Mouse (Mus musculus) right cerebral cortex, postnatal 4 days (tissue): ENCODE results near the gene Micall2.
"Not testable (repeated sequence)": the region's sequence is repeated elsewhere in the genome, so short reads cannot be mapped to it uniquely, and the experiment has no call there.

Experiments used
- DNase-seq: peaks from one replicate; pipeline ENCODE4 v3.0.0-alpha.2; 2022

Gene Micall2

GRCm38 (mm10) chr5:139727261-139727660, 8.9 kb downstream of the Micall2 start:
- DNase-seq, result no peak

DNA sequence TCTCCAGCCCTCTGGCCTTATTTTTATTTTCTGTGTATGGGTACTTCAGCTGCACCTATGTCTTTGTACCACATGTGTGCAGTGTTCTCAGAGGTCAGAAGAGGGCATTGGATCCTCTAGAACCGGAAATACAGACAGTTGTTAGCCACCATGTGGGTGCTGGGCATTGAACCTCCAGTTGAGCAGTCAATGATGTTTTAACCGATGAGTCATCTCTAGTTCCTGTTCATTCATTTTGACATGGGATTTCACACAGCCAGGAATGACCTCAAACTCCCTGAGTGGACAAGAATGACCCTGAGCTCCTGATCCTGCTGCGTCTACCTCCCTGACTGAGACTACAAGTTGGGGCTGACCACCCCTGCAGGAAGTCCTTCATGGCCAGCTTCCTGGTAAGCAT, 9.9 kb downstream of the Micall2 start:
- DNase-seq, result no peak

GRCm38 (mm10) chr5:139724336-139725116, 11.6 kb downstream of the Micall2 start:
- no peak for DNase-seq

GRCm38 (mm10) chr5:139723113-139723512, 13.0 kb downstream of the Micall2 start:
- DNase-seq, result no peak

DNA sequence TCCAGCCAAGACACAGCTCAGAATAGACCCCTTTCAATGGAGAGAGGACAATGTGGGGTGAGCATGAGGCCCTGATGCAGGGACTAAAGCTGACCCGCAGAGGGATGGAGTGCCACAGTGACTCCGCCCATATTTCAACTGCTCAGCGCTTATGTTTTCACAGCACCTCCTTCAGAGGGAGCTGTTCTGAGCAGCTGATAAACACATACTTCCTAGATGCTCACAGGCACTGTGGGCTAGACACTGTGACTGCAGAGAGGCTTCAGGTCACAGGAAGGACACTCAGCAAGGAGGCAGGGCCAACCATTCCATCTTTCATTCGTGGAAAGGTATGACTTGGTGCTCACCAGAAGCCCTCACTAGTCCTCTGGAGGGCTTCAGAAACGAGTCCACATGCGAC, 13.4 kb downstream of the Micall2 start:
- DNase-seq, result no peak

DNA sequence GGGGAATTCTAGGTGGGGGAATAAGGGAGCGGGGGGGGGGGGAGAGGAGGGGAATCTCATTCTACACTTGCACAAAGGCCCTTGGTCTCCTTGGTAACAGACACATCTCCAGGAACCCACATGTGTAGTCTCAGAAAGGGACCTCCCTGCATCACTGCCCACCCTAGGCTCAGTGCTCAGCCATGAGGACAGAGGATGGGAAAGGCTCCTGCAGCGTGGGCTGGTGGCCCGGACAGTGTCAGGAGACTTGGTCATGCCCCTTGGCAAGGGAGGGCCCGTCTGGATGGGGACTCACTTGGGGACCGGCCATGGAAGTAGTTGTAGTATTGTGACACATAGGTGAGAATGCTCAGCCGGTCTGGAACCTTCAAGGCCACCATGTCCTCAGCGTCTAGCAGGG, 17.2 kb downstream of the Micall2 start:
- no peak for DNase-seq

DNA sequence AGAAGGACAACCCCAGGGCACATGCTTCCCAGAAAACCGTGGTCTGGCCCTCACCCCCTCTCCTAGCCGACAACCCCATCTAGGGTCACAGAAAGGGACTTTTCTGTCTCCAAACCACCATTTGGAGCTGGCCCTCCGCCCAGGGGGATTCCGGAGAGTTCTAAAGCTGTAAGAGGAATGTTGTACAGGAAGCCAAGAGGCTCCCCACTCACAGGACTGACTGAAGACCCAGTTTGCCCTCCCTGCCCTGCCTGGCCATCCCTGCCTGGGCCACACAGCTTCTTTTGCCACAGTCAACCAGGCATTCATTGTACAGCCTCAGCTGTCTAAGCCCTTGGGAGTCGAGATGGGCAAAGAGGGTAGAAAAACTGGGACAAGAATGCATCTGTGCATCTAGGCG, 17.6 kb downstream of the Micall2 start:
- DNase-seq, result no peak

- no peak for DNase-seq
Measured at GRCm38 (mm10) chr5:139717723-139718122, 18.4 kb downstream of the Micall2 start.

GRCm38 (mm10) chr5:139706496-139706895, 29.6 kb downstream of the Micall2 start:
- no peak for DNase-seq

DNA sequence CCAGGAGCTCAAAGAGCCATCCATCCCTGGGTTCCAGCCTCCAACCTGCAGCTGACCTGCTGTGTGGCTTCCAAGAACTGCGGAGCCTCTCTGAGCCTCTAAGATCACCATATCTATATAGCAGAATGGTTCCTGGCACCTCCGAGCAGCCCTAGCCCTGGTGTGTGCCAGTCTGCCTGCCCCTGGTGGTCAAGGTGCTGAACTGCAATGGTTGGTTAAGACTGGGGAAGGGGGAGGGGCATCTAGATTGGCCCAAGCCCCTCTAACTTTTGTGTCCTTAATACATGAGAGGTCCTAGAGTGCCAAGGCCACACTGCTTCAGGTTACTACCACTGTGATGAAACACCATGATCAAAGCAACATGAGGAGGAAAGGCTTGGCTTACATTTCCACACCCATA, 33.2 kb downstream of the Micall2 start:
- no peak for DNase-seq

GRCm38 (mm10) chr5:139702236-139702635, 33.9 kb downstream of the Micall2 start:
- no peak for DNase-seq

DNA sequence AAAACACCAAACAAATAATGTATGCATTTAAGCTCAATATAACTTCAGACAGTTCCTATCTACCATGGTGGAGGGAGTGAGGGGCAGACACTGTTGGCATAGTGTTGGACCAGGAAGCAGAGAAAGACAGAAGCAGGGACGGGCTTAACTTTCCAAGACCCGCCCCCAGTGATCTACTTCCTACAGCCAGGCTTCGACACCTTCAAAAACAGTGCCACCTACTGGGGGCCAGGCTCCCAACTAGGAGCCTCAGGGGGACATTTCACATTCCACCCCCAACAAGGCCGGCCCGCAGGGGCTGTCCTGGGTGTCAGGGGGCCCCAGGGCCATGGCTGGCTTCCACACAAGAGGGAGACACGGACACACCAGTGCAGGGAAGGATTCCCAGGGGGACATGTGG, 39.2 kb downstream of the Micall2 start:
- DNase-seq, result no peak

DNA sequence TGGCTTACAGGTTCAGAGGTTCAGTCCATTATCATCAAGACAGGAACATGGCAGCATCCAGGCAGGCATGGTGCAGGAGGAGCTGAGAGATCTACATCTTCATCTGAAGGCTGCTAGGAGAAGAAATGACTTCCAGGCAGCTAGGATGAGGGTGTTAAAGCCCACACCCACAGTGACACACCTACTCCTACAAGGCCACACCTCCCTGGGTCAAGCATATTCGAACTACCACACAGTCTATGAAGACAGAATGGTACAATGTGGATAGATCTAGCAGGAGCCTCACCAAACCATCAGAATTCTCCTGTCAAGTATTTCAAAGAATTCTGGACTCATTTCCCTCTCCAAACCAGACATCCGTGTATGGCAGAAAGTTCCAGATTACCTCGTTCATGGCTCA, 40.3 kb downstream of the Micall2 start:
- not testable (repeated sequence) for DNase-seq

GRCm38 (mm10) chr5:139694989-139695571, 41.1 kb downstream of the Micall2 start:
- peak; percentile 17 for DNase-seq

DNA sequence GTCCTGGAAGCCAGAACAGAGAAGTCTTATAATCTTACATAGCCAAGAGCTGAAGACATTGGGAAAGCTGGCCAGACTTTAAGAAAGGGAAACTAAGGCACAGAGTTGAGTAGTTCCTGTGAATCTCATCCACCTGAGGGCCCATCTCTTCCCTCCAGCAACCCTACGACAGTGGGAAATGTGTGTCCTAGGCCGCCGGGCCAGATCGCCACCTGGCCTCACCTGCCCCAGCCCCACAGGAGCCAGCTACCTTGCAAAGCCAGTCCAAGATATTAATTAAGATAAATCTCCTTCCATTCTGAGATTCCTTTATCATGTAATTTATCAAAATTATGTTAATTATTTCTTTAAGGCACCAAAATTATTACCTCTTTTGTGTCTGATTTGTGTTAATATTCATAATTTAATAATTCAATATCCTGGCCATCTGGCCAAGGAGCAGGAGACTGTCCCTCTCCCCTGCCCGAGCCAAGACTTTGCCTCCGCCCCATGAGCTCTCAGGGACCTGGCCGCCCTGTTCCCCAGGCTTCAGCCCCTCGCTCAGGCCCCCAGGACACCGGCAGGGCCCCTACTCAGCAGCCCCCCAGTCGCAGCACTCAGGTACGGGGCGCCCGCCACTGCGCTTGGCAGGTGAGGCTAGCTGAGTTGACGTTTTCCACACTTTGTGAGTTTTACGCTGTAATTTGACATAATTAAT, 41.7 kb downstream of the Micall2 start:
- DNase-seq, result no peak

GRCm38 (mm10) chr5:139690791-139691190, 45.3 kb downstream of the Micall2 start:
- no peak for DNase-seq

DNA sequence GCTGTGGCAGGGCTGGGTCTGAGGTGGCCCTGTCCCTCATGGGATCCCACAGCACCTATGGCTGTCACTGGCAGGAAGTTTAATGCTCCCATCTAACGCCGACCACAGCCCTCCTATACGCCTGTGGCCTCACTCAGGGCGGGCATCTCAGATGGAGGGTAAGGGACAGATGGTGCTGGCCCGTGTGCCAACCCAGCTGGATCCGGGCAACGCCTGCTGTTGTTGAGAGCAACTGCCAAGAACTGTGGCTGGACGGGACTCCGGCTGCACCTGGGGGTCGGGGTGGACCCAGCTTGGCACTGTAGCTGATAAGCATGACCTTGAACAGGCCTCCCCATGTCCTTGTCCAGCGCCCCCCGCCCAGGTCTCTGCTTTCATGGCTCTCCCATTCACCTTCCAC, 47.8 kb downstream of the Micall2 start:
- no peak for DNase-seq

- DNase-seq, result peak; percentile 67
Measured at GRCm38 (mm10) chr5:139687646-139688045, 48.5 kb downstream of the Micall2 start.

DNA sequence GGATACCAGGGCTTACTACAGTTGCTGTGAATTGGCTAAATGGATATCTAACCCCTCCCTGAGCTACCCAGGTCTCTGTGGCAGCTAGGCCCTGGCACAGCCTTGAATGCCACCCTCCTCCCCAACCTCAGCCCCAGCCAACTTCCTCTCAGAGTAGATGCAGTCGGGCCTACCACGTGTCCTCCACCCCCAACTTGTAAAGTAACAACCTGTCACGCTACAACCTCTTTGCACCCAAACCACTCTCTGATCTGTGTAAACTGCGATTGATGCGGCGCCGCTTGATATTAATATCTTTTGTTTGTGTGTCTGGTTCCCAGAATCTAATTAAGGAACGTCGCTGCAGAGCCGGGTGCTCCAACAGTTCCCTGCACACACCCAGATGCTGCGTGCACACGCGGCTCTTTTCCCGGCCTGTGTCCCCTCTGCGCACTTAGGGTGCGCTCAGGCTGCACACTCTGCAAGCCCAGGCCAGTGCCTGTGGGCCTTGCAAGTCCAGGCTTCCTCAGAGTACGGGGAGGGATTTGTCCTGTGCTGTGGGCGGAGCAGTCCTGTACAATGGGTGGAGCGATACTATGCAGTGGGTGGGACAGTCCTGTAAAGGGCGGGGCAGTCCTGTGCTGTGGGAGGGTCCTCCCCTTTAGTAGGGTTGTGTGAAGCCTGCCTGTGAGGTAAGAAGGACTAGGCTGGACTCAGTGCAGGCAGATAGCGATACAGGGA, 49.4 kb downstream of the Micall2 start:
- no peak for DNase-seq

DNA sequence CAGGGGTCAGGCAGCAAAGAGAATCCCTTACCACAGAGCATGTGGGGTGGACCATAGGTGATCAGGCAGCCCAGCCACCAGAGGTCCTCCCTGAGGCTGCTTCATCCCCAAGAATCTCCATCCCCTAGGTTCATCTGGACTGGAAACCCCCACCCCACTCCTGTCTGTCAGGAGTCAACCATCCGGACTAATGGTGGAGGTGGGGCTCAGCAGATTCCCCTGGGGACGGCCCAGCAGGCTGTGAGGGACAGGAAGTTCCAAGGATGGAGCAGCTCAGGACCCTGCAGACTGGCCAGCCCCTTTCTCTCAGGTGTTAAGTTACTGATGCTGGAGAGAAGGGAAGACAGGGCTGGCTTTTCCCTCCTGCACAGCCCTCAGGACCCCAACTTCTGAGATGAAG, 52.9 kb downstream of the Micall2 start:
- DNase-seq, result no peak

DNA sequence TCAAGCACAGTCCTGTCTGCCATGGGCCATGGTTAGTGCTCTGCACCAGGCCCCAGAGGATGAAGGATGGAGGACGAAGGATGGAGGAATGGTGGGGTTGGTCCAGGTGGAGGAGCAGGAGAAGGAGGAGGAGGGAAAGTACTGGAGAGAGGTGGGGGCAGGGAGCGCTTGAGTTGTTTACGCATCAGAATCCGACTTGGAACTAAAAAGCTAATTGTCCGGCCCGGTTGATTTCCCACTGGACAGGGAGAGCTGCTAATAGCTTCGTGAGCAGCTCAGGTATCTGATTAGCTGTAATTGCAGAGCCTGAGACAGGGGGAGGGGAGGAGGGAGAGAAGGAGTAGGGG, 53.5 kb downstream of the Micall2 start:
- no peak for DNase-seq

GRCm38 (mm10) chr5:139681832-139682630, 54.1 kb downstream of the Micall2 start:
- DNase-seq, result no peak

DNA sequence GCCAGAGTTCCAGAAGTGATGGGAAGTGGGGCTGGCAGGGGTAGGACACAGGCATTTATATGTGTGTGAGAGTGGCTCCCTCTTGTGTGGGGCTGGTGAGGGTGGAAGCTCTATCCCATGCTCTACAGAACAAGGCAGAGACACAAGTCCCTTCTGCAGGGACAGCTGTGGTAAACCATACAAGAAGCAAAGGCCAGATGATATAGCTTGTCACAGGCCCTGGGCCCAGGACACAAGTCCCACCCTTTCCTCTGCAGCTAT, 60.5 kb downstream of the Micall2 start:
- no peak for DNase-seq
